Mouse (Mus musculus) ovary, postnatal 14 days (tissue): ENCODE measurements at regions not wholly inside any gene's neighbourhood (a gene's known extent, or its start where the extent isn't known, plus 50 kb on each side); places are given as distances from the start of the nearest gene placed in this dataset.
"Not testable (repeated sequence)": the region's sequence is repeated elsewhere in the genome, so short reads cannot be mapped to it uniquely, and the experiment has no call there.

Experiments
- DNase-seq: peaks from one replicate; pipeline ENCODE4 v3.0.0; 2022; ENCODE audit warnings: low spot score

DNA sequence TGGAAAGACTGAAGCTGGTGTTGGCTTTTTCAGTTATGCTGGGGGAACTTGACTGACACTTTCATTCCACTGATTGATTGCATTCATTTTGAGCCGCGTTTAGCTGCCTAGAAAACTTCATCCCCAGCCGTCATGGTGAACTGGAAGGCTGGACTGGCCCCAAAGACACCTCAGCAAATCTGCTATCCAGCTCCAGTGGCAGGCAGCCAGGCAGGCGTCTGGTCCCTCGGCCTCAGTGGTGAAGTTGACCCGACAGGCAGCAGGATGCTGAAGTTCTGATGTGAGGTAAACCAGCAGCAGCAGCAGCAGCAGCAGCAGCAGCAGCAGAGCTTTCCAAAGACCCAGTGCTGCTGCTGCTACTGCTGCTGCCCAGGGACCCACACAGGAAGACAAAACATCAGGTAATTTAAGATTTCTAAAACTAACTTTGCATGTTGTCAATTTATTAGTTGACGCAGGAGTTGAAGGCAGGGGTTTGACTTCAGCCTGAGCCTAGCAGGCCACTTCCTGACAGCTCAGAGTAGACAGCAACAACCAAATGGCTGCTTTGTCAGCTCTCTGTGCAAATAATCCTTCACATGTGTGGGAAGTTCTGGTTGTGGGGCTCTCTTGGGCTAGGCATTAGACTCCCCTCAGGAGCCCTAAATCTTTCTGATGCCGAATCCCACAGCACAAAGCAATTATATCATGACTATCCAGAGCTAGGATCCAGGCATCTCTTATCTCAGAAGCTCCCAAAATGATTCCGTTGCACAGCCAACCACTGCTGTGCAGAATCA, 200.4 kb upstream of the Nhs start:
- DNase-seq: no peak

DNA sequence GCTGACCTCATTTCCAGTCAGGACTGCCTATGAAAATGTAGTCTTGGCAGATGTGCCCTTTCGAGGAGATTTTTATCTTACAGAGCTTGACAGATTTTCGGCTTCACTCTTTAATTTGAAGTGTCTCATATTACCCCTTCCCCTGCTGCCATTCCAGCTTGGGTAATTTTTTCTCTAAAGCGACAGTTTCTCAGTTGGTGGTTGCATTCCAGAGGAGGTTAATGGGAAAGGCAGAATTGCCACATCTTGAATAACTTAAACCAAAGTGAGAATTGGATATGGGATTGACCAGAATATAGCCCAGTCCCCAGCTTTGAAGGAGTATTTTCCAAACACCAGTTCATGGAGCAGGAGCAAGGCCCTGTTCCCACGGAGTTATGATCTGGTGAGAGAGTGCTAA, 188.8 kb upstream of the Nhs start:
- DNase-seq: no peak

GRCm38 (mm10) chrX:162347886-162348285, 188.4 kb upstream of the Nhs start:
- DNase-seq: no peak

- no peak for DNase-seq
Observed at GRCm38 (mm10) chrX:162345497-162346143, 186.1 kb upstream of the Nhs start.

GRCm38 (mm10) chrX:162332121-162332520, 172.6 kb upstream of the Nhs start:
- DNase-seq: no peak

DNA sequence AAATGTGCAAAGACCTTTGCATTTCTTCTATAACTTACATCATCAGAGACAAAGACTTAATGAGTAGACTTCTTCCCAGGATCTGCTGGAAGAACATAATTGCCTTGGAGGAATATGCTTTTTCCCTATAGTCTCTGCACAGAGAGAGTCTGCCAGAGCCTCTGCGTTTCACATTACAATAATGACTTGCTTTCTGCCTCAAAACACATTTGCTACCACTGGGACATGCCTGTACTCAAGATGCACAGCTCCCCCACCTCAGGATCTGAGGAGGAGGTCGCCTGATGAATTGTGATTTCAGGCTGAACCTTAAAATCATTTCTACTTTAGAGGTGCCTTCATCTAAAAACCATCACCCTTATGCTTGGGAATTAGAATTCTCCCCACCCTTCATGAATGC, 148.1 kb upstream of the Nhs start:
- no peak for DNase-seq

- no peak for DNase-seq
Observed at GRCm38 (mm10) chrX:162304145-162304544, 144.6 kb upstream of the Nhs start.

DNA sequence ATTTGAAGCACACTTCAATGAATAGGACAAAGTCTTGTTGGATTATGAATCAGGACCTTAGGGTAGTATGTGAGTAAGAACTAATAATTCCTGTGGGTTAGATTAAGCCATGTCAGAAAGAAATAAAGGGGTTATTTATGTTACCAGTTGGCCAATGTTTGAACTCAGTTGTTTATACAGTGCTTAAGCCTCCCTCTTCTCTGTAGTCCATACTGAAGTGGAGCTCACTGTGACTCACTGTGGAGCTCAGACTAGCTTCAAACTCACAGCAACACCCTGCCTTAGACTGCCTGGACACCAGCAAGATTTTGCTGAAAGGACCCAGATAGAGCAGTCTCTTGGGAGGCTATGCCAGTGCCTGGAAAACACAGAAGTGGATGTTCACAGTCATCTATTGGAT, 143.3 kb upstream of the Nhs start:
- no peak for DNase-seq

GRCm38 (mm10) chrX:162291234-162291633, 131.7 kb upstream of the Nhs start:
- DNase-seq: no peak

DNA sequence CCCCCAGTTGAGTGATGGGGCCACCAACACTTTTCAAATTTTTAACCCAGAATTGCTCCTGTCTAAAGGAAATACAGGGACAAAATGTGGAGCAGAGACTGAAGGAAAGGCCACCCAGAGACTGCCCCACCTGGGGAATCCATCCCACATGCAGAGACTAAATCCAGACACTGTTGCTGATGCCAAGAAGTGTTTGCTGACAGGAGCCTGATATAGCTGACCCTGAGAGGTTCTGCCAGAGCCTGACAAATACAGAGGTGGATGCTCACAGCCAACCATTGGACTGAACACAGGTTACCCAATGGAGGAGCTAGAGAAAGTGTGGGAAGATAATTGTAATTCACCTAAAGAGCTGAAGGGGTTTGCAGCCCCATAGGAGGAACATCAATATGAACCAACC, 126.6 kb upstream of the Nhs start:
- not testable (repeated sequence) for DNase-seq

DNA sequence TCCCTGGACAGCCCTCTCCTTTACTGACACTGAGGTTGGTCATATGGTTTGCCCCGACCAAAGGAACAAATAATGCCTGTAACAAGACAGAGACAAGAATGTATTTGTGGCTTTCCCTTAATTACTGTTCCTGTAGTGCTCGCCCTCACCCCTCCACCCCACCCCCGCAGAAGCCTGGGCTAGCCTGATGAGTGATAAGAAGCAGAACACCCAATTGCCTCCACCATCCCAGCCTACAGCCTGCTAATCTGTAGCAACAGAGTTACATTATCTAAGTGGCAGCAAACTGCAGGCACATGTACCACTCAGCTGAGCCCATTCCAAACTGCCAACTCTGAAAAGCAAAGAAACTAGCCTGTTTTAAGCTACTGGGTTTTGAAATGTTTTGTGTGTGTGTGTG, 124.7 kb upstream of the Nhs start:
- no peak for DNase-seq

DNA sequence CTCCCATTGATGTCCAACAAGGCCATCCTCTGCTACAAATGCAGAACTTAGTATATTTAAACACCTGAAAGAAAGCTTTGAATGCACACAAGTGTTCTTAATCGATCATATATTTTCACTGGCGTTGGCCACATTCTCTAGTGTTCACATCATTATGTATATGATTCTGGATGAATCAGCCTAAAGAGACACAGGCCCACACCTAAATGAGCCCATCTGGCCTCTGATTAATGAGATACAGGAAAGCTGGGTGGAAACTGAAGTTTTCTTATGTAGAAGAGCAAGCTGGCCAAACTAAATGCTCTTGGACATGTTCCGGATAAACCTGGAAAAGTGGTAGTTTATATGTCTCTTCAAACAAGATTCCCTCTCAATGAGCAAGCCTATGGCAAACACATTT, 123.2 kb upstream of the Nhs start:
- DNase-seq: no peak

- peak; percentile 46 for DNase-seq
Observed at GRCm38 (mm10) chrX:162278834-162279708, 119.5 kb upstream of the Nhs start.

DNA sequence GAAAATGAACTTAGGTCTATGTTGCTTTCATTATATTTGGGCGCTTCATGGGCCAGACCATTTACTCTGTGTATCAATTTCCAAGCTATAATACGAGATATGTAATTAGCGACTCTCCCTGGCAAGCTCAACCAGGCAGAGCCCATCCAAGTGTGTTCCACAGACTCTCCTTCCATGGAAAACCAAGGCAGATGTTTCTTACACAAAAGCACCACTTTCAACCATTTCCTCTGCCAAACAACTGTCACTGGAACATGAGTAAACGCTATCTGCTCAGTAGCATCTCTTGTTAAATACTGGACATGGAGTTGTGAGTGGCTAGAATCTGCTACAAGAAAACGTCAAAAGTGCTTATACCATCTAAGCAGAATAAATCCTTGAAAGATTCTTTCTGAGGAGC, 115.1 kb upstream of the Nhs start:
- DNase-seq: no peak

GRCm38 (mm10) chrX:162271189-162271588, 111.7 kb upstream of the Nhs start:
- DNase-seq: no peak

DNA sequence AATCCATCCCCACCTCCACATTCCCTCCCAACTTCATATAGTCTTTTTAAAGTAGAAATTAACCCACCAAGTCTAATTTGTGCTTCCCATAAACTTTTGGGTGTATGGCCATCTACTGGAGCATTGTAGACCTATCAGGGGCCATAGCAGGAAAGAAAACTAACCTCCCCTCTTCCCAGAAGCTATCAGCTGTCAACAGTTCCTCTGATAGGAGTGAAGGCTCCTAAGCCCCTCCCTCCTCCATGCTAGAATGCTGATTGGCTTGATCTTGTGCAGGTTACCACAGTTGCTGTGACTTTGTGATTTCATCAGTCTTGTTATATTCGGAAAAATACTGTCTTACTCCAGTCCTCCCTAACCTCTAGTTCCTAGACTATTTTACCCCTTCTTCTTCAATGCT, 109.4 kb upstream of the Nhs start:
- DNase-seq: no peak

DNA sequence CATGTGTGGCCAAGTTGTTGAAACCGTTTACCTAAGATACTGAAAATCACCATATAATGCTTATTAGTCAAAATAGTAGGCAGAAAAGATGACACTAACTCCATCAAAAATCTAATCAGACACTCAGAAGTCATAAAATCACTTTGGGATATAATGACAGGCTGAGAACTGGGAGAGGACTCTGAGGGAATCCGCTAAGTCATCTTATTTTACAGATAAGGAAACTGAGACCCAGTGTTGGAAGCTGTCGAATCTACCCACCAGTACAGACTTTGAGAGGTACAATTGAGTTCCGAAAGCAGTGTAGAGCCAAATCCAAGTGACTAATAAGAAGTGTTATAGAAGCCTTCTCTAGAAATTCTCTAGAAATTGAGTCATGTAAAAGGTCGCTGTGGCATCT, 108.6 kb upstream of the Nhs start:
- no peak for DNase-seq

DNA sequence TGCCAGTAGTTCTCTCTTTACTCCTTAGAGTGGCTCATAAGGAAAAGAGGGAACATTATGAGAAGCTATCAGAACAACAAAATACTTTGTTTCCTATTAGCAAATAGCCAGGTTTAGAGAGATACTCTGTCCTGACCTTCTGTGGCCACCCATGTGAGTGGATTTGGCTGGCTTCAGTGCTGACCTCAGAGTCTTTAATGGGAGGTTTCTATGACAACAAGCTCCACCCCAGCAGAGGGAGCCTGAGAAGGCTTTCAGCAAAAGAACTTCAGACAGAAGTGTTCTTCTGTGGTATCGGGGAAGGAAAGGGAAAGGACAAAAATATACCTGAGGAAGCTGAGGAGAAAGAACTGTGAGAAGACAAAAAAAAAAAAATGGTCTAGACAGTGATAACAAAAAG, 108.1 kb upstream of the Nhs start:
- no peak for DNase-seq

- no peak for DNase-seq
Observed at GRCm38 (mm10) chrX:162266769-162267168, 107.2 kb upstream of the Nhs start.

DNA sequence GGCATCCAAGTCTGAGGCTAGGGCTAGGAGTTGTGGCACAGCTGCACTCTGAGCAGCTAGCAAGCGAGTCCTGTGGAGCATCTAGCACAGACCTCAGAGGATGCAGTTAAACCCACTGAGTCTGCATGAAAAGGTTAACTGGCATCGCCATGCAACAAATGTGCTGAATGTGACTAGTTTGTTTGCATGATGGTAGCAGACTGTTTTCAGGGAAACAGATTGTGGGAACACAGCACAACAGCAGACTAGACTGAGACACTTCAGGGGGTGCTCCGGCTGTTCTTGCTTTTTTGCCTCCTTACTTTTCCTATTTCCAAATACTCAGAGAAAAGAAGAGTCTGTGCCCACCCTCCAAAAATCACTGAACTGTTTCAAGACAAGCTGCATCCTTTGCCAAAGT, 97.9 kb upstream of the Nhs start:
- no peak for DNase-seq

DNA sequence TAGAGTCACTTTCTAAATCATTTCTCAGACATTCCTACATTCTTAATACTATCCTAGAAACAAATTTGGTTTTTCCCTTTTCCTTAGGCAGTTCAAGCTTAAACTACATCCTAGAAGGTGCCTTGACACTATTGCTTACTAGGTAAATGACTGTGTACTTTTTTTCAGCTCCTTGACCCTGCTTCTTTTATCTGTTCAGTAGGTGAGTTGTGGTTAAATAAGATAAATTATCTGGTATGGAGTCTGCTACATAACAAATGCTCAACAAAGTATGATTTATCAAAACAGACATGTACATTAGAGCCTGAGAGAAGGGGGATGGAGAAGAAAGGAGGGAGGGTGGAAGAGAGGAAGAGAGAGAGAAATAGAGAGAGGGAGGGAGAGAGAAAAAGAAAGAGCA, 96.3 kb upstream of the Nhs start:
- DNase-seq: no peak

- DNase-seq: no peak
Observed at GRCm38 (mm10) chrX:162241291-162241690, 81.8 kb upstream of the Nhs start.

- DNase-seq: no peak
Observed at GRCm38 (mm10) chrX:162235552-162235951, 76.0 kb upstream of the Nhs start.
